Mouse (Mus musculus) CH12.LX (cell line): ENCODE results near the gene Hsh2d. TPM values are rescaled to one million over a fixed set of nuclear protein-coding genes. Genes with fewer than 3 reads are reported as not detected.
A peak's percentile ranks its signal among the peaks of the same experiment; 100 is the strongest.

Source experiments
- DNase-seq: peaks from one replicate; pipeline ENCODE4 v3.0.0-alpha.2; 2013; ENCODE audit errors: extremely low read depth
- H3K27ac ChIP-seq: 2 replicates; pipeline ENCODE4 v1.5.1; 2012; ENCODE audit warnings: low read depth, mild to moderate bottlenecking, control low read depth, moderate library complexity; ENCODE audit not compliant: insufficient read depth
- H3K27me3 ChIP-seq: replicated peaks from 2 replicates; pipeline ENCODE3; 2012; ENCODE audit warnings: inconsistent platforms
- H3K36me3 ChIP-seq, 2 experiments: replicated peaks in 1 of 2; 2 replicates each; pipeline versions ENCODE3 to v1.6.1; 2012; ENCODE audit warnings: inconsistent platforms in 1 of 2, low read length in 1 of 2, mild to moderate bottlenecking in 1 of 2, mixed read lengths in 1 of 2, moderate library complexity in 1 of 2; ENCODE audit not compliant: control insufficient read depth in 1 of 2, insufficient read depth in 1 of 2
- H3K4me1 ChIP-seq, 2 experiments: 2 replicates each; pipeline ENCODE4 v1.6.1; 2012; ENCODE audit warnings: inconsistent platforms in 1 of 2, moderate library complexity in 1 of 2; ENCODE audit not compliant: insufficient read depth in 2 of 2, control insufficient read depth in 1 of 2
- H3K4me2 ChIP-seq: 2 replicates; pipeline ENCODE4 v1.6.1; 2012; ENCODE audit warnings: low read depth, mild to moderate bottlenecking, control low read depth; ENCODE audit not compliant: poor library complexity, insufficient read depth, severe bottlenecking
- H3K4me3 ChIP-seq, 3 experiments: fragments of 150-350 bp in 1 of 3; sonication (generic) in 1 of 3; replicated peaks in 1 of 3; 2 replicates each; pipeline versions ENCODE3 to v1.5.1; 2011 to 2012; ENCODE audit warnings: low read depth in 2 of 3, low read length in 2 of 3, mild to moderate bottlenecking in 2 of 3, moderate library complexity in 2 of 3, control low read depth in 1 of 3, improper control_type of control experiment in 1 of 3, inconsistent platforms in 1 of 3, mixed read lengths in 1 of 3; ENCODE audit not compliant: poor library complexity in 1 of 3
- H3K79me2 ChIP-seq: replicated peaks from 2 replicates; pipeline ENCODE4 v1.6.1; 2012; ENCODE audit warnings: mild to moderate bottlenecking, moderate library complexity; ENCODE audit not compliant: control insufficient read depth, poor library complexity, insufficient read depth, severe bottlenecking; ENCODE audit errors: extremely low read depth
- H3K9ac ChIP-seq: 2 replicates; pipeline ENCODE4 v1.6.1; 2012; ENCODE audit warnings: low read depth, mild to moderate bottlenecking, control low read depth, moderate library complexity; ENCODE audit not compliant: insufficient read depth
- H3K9me3 ChIP-seq: replicated peaks from 2 replicates; pipeline ENCODE3; 2012; ENCODE audit warnings: low read length, inconsistent platforms, mixed read lengths
- BHLHE40 ChIP-seq: IDR thresholded peaks from 2 replicates; pipeline ENCODE4 v1.6.1; 2011; ENCODE audit warnings: mild to moderate bottlenecking, low read depth, low read length, improper control_type of control experiment
- CHD1 ChIP-seq: IDR thresholded peaks from 2 replicates; pipeline ENCODE4 v1.6.1; 2012; ENCODE audit warnings: low read depth, low read length, improper control_type of control experiment, inconsistent platforms
- CHD2 ChIP-seq: IDR thresholded peaks from 2 replicates; pipeline ENCODE4 v1.6.1; 2011; ENCODE audit warnings: low read length, improper control_type of control experiment
- CTCF ChIP-seq, 2 experiments: IDR thresholded peaks in 1 of 2; conservative IDR thresholded peaks in 1 of 2; 2 replicates each; pipeline ENCODE4 v1.5.1; 2011 to 2012; ENCODE audit warnings: low read depth in 2 of 2, low read length in 2 of 2, improper control_type of control experiment in 1 of 2, inconsistent platforms in 1 of 2, mild to moderate bottlenecking in 1 of 2, moderate library complexity in 1 of 2
- E2F4 ChIP-seq: IDR thresholded peaks from 2 replicates; pipeline ENCODE4 v1.6.1; 2011; ENCODE audit warnings: low read depth, low read length, improper control_type of control experiment; ENCODE audit not compliant: insufficient replicate concordance
- ELF1 ChIP-seq: IDR thresholded peaks from 2 replicates; pipeline ENCODE4 v1.6.1; 2014; ENCODE audit warnings: low read depth, mild to moderate bottlenecking, inconsistent platforms, low read length, improper control_type of control experiment
- EP300 ChIP-seq: IDR thresholded peaks from 2 replicates; pipeline ENCODE4 v1.6.1; 2011; ENCODE audit warnings: low read length, improper control_type of control experiment
- ETS1 ChIP-seq: conservative IDR thresholded peaks from 2 replicates; pipeline ENCODE4 v1.6.1; 2012; ENCODE audit warnings: low read depth, mild to moderate bottlenecking, inconsistent platforms, low read length, improper control_type of control experiment, moderate library complexity
- GABPA ChIP-seq: IDR thresholded peaks from 2 replicates; pipeline ENCODE4 v1.6.1; 2012; ENCODE audit warnings: low read depth, low read length, improper control_type of control experiment, inconsistent platforms; ENCODE audit not compliant: insufficient replicate concordance
- HCFC1 ChIP-seq: IDR thresholded peaks from 2 replicates; pipeline ENCODE4 v1.6.1; 2012; ENCODE audit warnings: low read depth, mild to moderate bottlenecking, inconsistent platforms, low read length, improper control_type of control experiment
- IRF4 ChIP-seq: IDR thresholded peaks from 2 replicates; pipeline ENCODE4 v1.6.1; 2014; ENCODE audit warnings: low read depth, mild to moderate bottlenecking, inconsistent platforms, low read length, improper control_type of control experiment
- JUN ChIP-seq: IDR thresholded peaks from 2 replicates; pipeline ENCODE4 v1.6.1; 2011; ENCODE audit warnings: low read depth, mild to moderate bottlenecking, low read length, improper control_type of control experiment, moderate library complexity; ENCODE audit not compliant: insufficient read depth
- JUND ChIP-seq: conservative IDR thresholded peaks from 2 replicates; pipeline ENCODE4 v1.6.1; 2011; ENCODE audit warnings: low read depth, low read length, improper control_type of control experiment
- KAT2A ChIP-seq: IDR thresholded peaks from 2 replicates; pipeline ENCODE4 v1.6.1; 2012; ENCODE audit warnings: low read length, improper control_type of control experiment, inconsistent platforms; ENCODE audit not compliant: insufficient replicate concordance
- MAFK ChIP-seq: IDR thresholded peaks from 2 replicates; pipeline ENCODE4 v1.6.1; 2011; ENCODE audit warnings: low read length, improper control_type of control experiment; ENCODE audit not compliant: insufficient replicate concordance
- MAX ChIP-seq: IDR thresholded peaks from 2 replicates; pipeline ENCODE4 v1.6.1; 2011; ENCODE audit warnings: low read length, improper control_type of control experiment
- MAZ ChIP-seq: IDR thresholded peaks from 2 replicates; pipeline ENCODE4 v1.6.1; 2012; ENCODE audit warnings: low read depth, mild to moderate bottlenecking, inconsistent platforms, low read length, improper control_type of control experiment, moderate library complexity
- MEF2A ChIP-seq: IDR thresholded peaks from 2 replicates; pipeline ENCODE4 v1.6.1; 2014; ENCODE audit warnings: low read depth, mild to moderate bottlenecking, inconsistent platforms, low read length, improper control_type of control experiment, borderline replicate concordance
- MXI1 ChIP-seq: IDR thresholded peaks from 2 replicates; pipeline ENCODE4 v1.6.1; 2011; ENCODE audit warnings: mild to moderate bottlenecking, low read depth, low read length, improper control_type of control experiment
- MYC ChIP-seq: IDR thresholded peaks from 2 replicates; pipeline ENCODE4 v1.6.1; 2011; ENCODE audit warnings: low read depth, mild to moderate bottlenecking, improper control_type of control experiment, low read length
- NELFE ChIP-seq: IDR thresholded peaks from 2 replicates; pipeline ENCODE4 v1.6.1; 2011; ENCODE audit warnings: low read depth, low read length, improper control_type of control experiment
- NRF1 ChIP-seq: IDR thresholded peaks from 2 replicates; pipeline ENCODE4 v1.6.1; 2014; ENCODE audit warnings: low read depth, mild to moderate bottlenecking, inconsistent platforms, low read length, improper control_type of control experiment, moderate library complexity
- PAX5 ChIP-seq: IDR thresholded peaks from 2 replicates; pipeline ENCODE4 v1.6.1; 2012; ENCODE audit warnings: low read length, inconsistent platforms, mixed read lengths
- POLR2A ChIP-seq: IDR thresholded peaks from 2 replicates; pipeline ENCODE4 v1.6.1; 2011; ENCODE audit warnings: low read depth, mild to moderate bottlenecking, improper control_type of control experiment, low read length
- POLR2AphosphoS2 ChIP-seq: IDR thresholded peaks from 2 replicates; pipeline ENCODE4 v1.6.1; 2011; ENCODE audit warnings: low read depth, low read length, improper control_type of control experiment
- RAD21 ChIP-seq: IDR thresholded peaks from 2 replicates; pipeline ENCODE4 v1.6.1; 2011; ENCODE audit warnings: low read depth, mild to moderate bottlenecking, low read length, improper control_type of control experiment, moderate library complexity
- RCOR1 ChIP-seq: conservative IDR thresholded peaks from 2 replicates; pipeline ENCODE4 v1.6.1; 2012; ENCODE audit warnings: low read depth, mild to moderate bottlenecking, inconsistent platforms, low read length, improper control_type of control experiment
- SIN3A ChIP-seq: IDR thresholded peaks from 2 replicates; pipeline ENCODE4 v1.6.1; 2012; ENCODE audit warnings: low read length, improper control_type of control experiment, inconsistent platforms
- SMC3 ChIP-seq: IDR thresholded peaks from 2 replicates; pipeline ENCODE4 v1.6.1; 2011; ENCODE audit warnings: low read depth, low read length, improper control_type of control experiment
- TBP ChIP-seq: conservative IDR thresholded peaks from 2 replicates; pipeline ENCODE4 v1.6.1; 2011; ENCODE audit warnings: low read depth, low read length, improper control_type of control experiment
- TCF12 ChIP-seq: IDR thresholded peaks from 2 replicates; pipeline ENCODE4 v1.6.1; 2014; ENCODE audit warnings: low read depth, mild to moderate bottlenecking, inconsistent platforms, low read length, improper control_type of control experiment
- UBTF ChIP-seq: IDR thresholded peaks from 2 replicates; pipeline ENCODE4 v1.6.1; 2012; ENCODE audit warnings: low read depth, mild to moderate bottlenecking, inconsistent platforms, low read length, improper control_type of control experiment, moderate library complexity
- USF1 ChIP-seq: IDR thresholded peaks from 2 replicates; pipeline ENCODE4 v1.6.1; 2014; ENCODE audit warnings: low read depth, mild to moderate bottlenecking, inconsistent platforms, low read length, improper control_type of control experiment
- USF2 ChIP-seq: conservative IDR thresholded peaks from 2 replicates; pipeline ENCODE4 v1.6.1; 2011; ENCODE audit warnings: low read depth, low read length, improper control_type of control experiment
- ZC3H11A ChIP-seq: IDR thresholded peaks from 2 replicates; pipeline ENCODE4 v1.6.1; 2012; ENCODE audit warnings: low read depth, mild to moderate bottlenecking, inconsistent platforms, low read length, improper control_type of control experiment
- ZKSCAN1 ChIP-seq: IDR thresholded peaks from 2 replicates; pipeline ENCODE4 v1.6.1; 2012; ENCODE audit warnings: low read depth, inconsistent platforms, low read length, improper control_type of control experiment, borderline replicate concordance
- ZMIZ1 ChIP-seq: IDR thresholded peaks from 2 replicates; pipeline ENCODE4 v1.6.1; 2012; ENCODE audit warnings: low read depth, mild to moderate bottlenecking, inconsistent platforms, low read length, improper control_type of control experiment
- ZNF384 ChIP-seq: IDR thresholded peaks from 2 replicates; pipeline ENCODE4 v1.6.1; 2012; ENCODE audit warnings: low read depth, low read length, improper control_type of control experiment, inconsistent platforms
- dilution Hi-C: fragments of 300-500 bp; cut with MboI; formaldehyde crosslinking; loops from 2 replicates; pipeline ENCODE4 v1.14.3; 2020; ENCODE audit warnings: low sequenced_read_pairs; ENCODE audit not compliant: extremely low pct_unique_long_range_greater_than_20kb, extremely low pct_ligation_motif_present
- in situ Hi-C: fragments of 300-500 bp; cut with MboI; formaldehyde crosslinking; loops from 3 replicates; pipeline ENCODE4 v1.14.3; 2019; ENCODE audit warnings: low sequenced_read_pairs, low pct_ligation_motif_present, low pct_unique_long_range_greater_than_20kb, mixed read lengths
- polyA plus RNA-seq: library from polyadenylated mRNA; unstranded; fragments of >175 nt; gene quantifications from 2 replicates; pipeline ENCODE4 v1.2.1, GENCODE M21; 2012; ENCODE audit warnings: low read depth; ENCODE audit not compliant: insufficient read length
- total RNA-seq, 2 experiments: library from RNA; depleted of rRNA; stranded (reverse); fragments of 300-350 nt in 1 of 2; fragments of >200 nt in 1 of 2; gene quantifications; 2 replicates each; pipeline ENCODE4 v1.2.3; 2012 to 2014

The Hsh2d gene
- total and polyA plus RNA-seq, 3 experiments = 17.9 to 25.1 (median 24.1) TPM

DNA sequence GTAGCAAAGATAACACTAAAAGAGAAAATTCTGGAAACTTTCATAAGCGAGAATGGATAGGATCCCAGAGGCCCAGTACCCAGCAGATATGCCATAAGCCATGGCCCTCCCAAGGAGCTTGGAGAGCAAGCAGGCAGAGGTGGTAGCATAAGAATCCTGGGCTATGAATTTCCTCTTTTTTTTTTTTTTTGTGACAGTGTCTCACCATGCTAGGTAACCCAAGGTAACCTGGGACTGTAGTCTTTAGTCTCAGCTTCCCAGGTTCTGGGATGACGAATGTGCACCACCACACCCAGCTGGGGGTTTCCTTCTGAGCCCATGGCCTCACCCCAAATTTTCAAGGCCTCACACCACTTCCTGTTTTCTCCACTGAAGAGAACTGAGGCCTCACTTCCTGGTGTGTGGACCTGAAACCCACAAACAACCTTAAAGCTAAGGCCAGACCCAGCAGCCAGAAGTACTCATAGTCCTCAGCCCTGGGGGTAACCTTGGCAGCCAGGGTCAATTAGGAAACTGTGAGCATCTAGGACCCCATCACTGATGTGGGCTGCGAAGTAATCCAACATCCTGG is 20.3 kb upstream of the Hsh2d start:
- Histone ChIP-seq H3K27me3 (no peaks in the 10 kb centered on the region), H3K36me3 (peaks cover 63 to 95% of the 10 kb centered on the region in 2 experiments), H3K9ac (peak overlapping the region; percentile 22; the same call in 1 of the 2 replicates), H3K4me2 (peak overlapping the region; percentile 7), H3K4me3 (no peak overlapping the region), H3K9me3 (no peaks in the 10 kb centered on the region), H3K4me1 (peaks cover 31 to 67% of the 10 kb centered on the region in 2 experiments), H3K27ac (peak overlapping the region; percentile 92), H3K79me2 (peaks cover 39% of the 10 kb centered on the region)
- in situ Hi-C loops = no loop called here
- TF ChIP-seq ETS1 (peak; percentile 81), KAT2A (no peak), E2F4 (no peak), BHLHE40 (peak; percentile 53), IRF4 (peak; percentile 82), UBTF (no peak), ZC3H11A (no peak), USF2 (no peak), MAZ (no peak), PAX5 (no peak), NRF1 (no peak), RCOR1 (no peak), MYC (peak; percentile 46; the same call in 1 of the 2 replicates), ZMIZ1 (no peak), TBP (no peak), CHD2 (peak; percentile 52), GABPA (no peak), POLR2A (0 out of 2 replicates have a peak, but pooled peaks have one; percentile 22), CHD1 (no peak), USF1 (no peak), POLR2AphosphoS2 (no peak), JUND (no peak), MAX (no peak), TCF12 (peak; percentile 74; the same call in 1 of the 2 replicates), HCFC1 (no peak), JUN (0 out of 2 replicates have a peak, but pooled peaks have one; percentile 35), ZKSCAN1 (no peak), SMC3 (no peak), ZNF384 (peak; percentile 89), NELFE (no peak), CTCF (conservative IDR thresholded peaks at IDR 0.05 in 1 of 2, IDR thresholded peaks at IDR 0.05 in 1 of 2; ENCODE audit: low read depth in 2 of 2, low read length in 2 of 2) (no peak), MEF2A (no peak; the same call in 1 of the 2 replicates), MAFK (no peak), RAD21 (no peak), EP300 (peak; percentile 88), MXI1 (no peak), SIN3A (peak; percentile 50; the same call in 1 of the 2 replicates), ELF1 (peak; percentile 94)
- DNase-seq = peak; percentile 89
- dilution Hi-C loops = no loop called here
